Mouse (Mus musculus) spleen, adult 18-20 months (tissue): ENCODE data around the gene Gdnf.

ENCODE experiments used
- DNase-seq, 2 experiments: peaks; one replicate each; pipeline ENCODE4 v3.0.0; 2022; ENCODE audit warnings: mixed read lengths in 2 of 2

Gdnf gene

DNA sequence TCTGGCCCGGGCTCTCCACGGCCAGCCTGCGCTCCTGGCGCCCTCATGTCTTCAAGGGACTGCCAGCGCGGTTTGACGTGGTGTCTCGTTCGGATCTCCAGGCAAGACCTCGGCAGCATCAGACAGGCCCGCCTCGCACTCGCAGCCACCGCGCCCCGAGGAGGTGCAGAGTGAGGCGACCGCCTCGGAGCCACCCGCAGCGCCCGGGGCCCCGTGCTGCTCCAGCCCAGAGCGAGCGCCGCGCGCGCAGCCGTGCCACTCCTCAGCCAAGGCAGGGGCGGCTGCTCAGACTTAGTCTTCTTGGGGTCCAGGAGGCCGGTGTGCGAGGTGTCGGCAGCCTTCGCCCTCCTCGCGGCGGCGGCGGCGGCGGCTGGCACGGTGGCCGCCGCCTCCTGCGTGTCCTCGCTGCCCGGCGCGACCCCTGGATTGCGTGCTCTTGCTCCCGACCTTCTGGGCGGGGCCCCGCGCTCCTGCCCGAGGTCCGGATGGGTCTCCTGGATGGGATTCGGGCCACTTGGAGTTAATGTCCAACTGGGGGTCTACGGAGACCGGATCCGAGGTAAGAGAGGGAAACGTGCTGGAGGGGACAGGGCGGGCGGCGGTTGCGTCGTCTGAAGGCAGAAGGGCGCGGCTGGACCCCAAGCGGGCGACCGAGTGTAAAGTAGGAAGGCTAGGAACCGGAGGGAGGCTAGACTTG is at the start of gene Gdnf:
Gdnf (plus strand) TSS at position 291 of the 697 bp plus-strand sequence.
- no peak for DNase-seq

DNA sequence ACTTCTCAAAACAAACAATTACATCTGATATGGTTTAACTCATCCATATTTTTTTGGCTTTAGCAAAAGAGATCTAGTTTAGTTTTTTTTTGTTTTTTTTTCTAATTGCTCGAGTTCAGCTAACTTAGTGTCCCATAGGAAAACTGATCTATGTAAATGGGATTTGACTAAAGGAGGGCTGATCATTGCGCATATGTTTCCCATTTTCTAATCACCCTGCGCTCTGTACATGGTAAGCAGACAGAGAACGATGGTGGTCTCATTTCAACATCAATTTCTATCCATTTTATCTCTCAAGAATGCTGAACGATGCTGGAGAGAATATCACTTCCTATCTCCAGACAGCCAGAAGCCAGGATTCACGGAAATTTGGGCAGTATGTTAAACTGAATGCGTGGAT is 43.5 kb upstream of the Gdnf start:
- no peak for DNase-seq

DNA sequence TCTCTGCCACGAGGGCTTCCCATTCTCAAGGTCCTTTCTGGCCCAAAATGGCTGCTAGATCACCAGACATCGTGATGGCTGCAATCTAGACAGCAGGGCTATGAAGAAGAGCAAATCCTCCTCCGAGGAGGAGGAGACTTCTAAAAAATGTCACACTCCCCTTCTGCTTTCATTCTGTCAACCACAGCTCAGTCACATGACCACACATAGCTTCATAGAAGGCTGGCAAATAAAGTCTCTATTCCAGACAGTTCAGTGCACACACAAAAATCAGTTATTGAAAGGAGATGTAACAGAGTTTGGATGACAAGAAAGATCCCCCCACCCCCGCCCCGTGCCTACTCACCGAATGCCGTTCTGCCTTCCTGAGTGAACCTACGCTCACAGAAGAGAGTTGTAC is 37.7 kb upstream of the Gdnf start:
- DNase-seq, result no peak

DNA sequence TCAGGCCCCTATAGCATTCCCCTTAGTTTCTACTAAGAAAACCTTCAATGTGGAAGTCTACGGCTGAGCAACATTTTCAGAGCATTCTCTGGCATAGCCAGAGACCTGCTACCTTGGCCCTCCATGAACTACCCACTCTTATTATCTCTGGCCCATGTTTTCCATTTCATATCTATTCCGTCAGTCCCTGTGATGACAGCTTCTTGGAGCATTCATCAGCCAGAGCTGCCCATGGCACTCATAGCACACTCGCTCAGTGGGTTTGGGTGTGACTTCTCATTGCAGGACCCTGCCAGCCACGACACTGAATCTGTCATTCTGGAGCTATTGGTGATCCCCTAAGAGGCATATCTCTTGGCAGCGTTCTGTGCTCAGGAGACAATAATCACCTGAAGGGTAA is 29.1 kb upstream of the Gdnf start:
- DNase-seq, result no peak

DNA sequence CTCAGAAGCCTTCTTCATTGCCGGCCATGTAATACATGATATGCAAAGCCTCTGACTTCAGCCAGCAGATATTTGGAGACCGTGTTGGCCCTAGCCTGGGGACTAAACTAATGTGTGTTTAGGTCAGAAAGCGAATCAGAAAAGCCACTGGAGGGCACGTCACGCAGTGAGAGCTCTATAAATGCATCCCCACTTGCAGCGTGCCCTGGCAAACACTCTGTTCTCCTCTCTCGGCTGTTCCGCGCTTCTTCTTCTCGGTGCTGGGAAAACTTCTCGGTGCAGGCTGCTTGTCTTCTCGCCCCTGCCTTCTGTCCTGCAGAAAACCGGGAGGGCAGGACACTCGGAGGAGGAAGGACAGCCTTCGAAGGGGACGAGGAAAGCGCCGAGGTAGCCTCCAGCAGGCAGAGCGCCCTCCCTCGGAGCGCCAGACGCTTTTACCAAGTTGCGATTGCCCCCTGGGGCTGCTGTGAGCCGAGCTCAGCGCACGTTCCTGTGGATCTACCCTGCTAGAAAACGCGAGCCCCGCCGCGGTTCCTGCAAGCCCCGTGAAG is 730 bp upstream of the Gdnf start:
- DNase-seq, result no peak

DNA sequence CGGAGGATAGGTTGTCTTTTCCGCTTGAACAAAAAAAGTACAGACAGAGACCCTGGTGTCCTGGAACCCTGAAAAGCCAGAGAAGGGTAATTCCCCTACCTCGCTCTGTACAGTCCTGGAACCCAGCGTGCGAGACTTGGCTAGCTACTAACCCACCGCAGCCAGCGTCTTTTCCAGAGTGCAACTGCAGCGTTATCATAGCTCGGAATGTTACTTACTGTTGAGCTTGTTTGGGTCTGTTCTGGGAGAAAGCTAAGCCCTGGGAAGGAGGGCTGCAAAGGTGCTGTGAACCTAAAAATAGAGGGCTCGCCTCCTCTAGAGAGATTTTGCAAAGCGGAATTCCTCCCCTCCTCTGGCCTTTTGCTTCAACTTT is 593 bp downstream of the Gdnf start:
- no peak for DNase-seq

DNA sequence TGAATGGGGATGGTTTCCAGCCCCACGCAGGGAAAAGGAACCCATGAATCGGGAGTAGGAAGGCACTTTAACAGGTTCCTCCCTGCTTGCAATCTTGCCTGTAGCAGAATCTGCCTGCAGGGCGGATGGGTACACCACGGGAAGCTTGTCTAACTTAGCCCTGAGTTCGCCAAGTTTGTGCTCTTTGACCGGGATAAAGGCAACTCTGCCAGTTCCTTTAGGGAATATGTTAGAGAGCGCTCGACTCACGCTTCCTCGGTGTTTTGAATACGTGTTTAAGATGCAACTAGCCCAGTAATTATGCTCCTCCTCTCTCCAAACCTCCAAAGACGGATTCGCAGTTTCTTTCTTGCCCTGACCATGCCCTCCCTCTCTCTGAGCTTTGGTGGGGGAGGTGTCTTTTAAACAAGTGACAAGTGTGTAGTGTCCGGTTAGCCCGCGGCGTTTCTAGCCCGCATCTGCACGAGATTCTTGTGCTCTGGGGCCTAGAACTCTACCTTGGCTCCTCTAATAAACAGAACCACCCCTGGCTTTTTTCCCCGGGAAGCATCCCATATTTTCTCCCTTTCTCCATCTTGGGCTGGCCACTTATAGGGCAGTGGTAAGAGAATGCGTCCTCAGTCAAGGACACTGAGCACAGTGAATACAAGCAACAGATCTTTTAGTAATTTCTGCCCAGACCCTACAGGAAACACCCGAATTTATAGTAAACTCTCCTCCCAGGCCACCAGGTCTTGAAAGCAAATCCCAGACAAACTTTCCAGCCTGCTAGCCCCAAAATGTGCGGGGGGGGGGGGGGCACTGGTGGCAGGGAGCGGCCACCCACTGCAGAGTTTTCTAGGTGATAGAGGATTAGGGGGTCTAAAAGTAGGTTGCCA is 1.4 kb downstream of the Gdnf start:
- no peak for DNase-seq

DNA sequence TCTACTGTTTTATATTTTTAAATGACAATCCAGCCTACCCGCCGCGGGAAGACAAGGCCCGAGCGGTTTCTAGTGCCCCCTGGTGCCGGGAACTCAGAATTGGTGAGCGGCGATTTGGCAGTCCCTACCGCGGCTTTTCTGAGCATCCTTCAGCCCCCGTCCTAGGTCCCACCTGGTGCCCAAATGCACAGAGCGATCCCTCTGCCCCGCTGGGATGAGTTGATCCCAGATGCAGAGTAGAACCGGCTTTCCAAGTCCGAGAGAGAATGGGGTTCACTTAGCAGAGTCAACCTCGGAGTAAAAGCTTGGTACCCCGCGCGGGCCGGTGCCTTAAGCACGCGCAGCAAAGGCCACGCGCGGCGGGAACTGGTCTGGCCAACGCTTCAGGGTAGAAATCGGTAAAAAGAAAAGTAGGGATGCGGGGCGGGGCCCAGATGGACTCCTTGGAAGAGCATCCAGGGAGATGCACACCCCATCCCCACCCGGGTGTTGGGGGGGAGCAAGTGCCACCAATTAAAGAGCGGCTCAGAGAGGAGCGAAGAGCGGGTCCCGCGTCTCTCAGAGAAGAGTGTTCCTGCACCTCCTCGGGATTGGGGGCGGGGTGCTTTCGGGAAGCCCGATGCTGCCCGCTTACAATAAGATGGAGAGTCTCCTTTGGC is 2.4 kb downstream of the Gdnf start:
- peak in 1 of 2 experiments; percentile 31 for DNase-seq

DNA sequence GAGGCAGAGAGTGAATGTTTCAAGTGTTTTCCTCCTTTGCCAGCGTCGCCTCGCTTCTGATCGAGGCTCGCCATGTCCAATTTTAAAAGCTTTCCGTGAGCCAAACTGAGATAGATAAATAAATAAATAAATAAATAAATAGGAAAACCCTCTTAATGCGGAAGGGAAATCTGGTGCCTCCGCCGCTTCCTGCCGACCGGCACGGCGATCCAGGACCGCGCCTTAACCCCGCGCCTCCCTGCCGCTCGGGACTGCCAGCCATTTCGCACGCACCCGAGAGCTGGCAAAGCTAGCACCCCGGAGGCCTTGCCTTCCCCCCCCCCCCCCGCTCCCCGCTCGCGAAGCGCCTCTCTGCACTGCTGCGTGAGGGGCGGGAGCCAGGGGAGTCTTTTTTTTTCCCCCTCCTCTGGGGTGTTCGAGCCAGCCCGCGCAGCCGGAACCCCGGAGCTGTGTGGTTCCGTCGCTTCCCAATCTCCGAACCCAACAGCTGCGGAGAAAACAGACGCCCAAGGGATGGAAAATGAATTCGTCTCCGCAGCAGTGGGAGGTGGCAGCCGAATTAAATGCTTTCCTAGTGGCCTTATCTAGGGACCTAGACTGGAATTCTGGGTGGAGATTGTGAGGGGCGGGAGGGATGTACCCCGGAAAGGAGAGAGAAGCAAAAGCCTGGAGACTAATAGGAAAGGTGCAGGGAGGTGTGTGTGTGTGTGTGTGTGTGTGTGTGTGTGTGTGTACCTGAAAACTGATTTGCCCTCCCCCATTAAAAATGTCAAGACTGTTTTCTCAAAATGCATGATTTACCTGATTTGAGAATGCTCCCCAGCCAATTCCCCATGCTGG is 3.1 kb downstream of the Gdnf start:
- no peak for DNase-seq

DNA sequence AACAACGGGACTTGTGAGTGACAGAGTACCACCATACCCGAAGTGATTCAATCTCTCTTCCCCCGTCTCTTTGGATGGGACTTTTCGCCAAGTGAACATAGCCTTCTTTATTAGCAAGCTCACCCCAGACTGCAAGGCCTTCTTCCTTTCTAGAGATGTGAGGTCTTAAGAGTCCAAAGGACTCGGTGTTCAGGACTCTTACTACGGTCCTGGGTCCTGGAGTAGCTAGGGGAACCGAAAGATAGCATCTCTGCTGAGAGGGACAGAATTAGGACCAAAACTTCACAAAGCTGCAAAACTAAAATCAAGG is 3.7 kb downstream of the Gdnf start:
- DNase-seq, result no peak

DNA sequence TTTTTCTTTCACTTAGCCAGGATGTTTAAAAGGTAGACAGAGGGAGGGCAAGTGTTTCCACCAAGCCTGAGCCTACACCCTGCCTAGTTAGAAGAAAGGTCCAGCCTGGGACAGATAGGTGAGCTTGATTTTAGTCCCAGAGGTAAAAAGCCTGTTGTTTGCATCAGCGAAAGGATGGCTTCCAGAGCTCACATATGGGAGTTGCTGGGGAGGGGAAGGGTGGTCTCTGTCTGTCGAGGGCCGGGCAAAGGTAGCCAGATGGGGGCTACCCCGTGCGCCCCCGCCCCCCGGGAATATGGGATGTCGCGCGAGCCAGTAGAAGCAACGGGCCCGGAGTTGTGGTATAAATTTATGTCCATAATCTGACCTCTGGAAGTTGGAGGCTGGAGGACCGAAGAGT is 4.3 kb downstream of the Gdnf start:
- DNase-seq, result no peak

DNA sequence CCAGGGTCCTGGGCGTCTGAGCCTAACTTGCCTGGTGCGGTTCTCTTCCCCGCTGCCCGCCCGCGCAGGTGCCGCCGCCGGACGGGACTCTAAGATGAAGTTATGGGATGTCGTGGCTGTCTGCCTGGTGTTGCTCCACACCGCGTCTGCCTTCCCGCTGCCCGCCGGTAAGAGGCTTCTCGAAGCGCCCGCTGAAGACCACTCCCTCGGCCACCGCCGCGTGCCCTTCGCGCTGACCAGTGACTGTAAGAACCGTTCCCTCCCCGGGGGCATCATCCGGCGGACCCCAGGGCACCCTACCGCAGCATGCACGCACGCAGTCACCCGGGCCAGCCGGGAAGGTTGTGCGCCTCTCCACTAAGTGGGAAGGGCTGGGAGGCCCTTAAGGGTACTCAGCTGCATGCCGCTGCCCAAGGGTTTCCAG is 4.9 kb downstream of the Gdnf start:
- DNase-seq, result no peak

DNA sequence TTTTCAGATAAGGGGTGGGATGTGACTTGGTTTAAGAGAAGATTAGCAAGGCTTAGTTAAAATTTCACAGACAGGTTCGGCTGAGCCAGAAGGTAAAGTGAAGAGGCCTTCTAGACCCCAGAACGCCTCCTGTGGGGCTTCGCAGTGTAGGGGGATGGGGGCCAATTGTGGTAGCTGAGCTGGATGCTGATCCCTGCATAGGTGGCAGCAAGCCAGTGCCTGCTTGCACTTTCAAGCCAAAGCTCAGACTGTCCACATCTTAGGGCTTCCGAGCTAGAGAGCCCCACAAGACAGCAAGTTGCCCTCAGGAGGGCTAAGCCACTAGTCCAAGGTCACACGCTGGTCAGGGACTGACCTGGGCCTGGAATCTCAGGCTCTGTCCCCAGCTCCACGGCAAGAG is 13.2 kb downstream of the Gdnf start:
- DNase-seq, result no peak

DNA sequence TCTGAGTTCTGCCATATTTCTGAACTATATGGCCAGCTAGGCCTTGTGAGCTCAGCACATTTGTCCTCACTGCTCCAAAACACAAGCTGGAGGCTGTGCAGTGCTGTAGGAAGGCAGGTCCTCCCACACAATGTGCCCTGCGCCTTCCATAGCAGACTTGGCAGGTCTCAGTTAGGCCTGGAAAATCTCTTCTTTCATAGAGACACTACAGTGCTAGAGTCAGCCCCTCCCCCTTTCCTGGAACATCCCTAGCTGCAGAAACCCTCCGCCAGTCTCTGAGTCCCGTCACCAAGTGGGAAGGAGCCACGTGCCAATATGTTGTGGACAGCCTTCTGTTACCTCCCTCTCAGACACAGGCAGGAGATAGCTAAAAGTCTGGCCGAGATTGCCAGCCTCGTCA is 14.9 kb downstream of the Gdnf start:
- DNase-seq, result no peak

DNA sequence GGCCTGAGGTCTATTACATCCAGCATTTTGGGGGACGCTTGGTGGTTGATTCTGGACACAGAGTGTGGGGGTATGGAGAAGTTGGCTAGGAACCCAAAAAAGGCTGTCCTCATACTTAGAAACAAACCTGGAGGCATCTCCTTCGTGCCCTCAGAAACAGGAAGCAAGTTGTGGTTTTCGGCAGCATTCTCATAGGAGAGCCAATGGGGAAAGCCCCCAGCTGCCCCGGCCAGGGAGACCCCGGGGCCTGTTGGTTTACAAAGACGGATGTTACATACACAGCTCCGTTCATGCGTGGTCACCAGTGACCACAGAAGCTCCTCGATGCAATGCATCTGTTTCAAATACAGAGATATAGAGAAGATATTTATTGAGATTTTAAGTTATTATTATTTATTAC is 24.8 kb downstream of the Gdnf start:
- no peak for DNase-seq

DNA sequence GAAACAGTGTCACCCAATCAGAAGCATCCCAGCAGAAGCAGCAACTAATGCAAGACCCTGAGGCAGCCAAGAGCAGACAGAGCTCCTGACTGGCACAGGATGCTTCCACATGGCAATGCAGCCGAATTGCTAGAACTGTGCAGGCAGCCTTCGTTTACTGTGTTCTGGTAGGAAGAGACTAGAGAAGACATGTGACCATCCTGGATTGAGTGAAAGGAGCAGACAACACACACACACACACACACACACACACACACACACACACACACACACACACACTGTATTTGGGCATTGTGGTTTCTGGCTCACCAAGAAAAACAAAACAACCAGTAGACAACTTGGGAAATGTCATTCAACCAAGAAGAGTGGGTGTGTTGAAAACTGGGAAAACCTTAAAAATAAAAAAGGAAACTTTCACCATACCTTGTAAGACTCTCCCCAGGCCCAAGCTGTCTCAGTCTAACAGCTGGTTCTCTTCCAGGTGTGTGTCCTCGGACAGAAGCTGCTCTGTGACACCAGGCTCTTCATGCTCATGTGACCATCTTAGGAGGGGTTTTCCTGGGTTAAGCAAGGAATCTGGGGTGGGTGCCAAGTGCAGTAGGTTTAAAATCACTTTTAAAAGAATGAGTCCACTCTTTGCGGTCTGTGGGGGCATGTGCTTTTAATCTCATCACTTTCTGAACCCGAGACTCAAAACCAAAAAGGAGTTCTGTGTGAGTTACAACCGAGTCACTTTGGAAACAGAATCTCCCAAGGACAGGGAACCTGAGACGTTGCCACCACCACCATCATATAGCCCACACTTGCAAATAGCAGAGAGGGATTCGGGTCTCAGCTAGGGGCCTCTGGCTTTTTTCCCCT is 27.6 kb downstream of the Gdnf start:
- DNase-seq, result no peak

DNA sequence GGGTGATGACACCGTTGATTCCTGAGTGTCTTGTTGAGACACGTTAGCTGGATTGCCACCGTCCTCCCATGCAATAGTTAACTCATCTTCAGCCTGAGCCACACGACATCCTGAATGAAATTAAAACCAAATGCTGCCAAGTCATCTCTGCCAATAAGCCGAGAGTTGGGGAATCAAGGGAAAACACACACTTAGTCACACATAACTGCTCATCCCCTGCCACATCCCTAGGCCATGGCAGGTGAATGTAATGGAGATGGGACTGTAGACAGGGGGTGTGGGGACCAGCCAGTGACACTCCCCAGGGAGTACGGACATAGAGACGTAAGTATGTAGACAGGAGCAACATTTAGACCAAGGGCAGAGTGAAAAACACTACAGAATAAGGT is 28.3 kb downstream of the Gdnf start:
- no peak for DNase-seq

DNA sequence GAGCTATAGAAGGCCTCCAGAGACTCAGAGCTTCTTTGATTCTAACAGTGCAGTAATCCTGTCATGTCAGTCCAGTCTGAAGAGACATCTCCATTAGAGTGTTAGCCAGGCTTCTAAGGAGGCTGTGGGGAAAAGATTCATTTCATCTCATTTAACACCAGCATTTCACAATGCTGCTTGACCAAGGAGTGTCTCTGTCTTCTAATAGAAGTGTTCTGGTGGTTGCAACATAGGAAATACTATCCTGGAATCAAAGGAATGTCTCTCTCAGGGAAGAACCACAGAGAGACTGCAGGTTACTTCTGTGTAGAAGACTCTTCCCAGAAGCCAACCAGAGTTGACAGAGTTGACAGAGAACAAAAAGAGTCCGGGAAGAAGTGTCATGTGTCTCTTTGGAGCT is 31.0 kb downstream of the Gdnf start:
- no peak for DNase-seq

DNA sequence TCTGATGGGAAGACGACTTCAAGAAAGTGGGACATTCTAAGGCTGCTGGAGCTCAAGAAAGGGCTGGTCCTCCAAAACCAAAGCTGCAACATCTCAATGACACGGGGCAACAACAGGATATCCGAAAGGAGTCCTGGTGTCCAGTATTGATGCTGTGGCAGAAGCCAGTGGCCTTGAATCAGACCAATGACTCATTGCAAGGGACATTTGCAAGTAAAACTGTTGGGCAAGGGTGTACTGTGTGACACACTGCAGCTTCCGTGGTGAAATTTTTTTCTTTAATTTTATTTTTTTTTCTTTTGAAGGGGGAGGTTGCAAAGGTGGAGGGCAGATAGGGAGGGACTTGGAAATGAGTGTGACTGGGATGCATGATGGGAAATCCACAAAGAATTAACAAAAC is 31.8 kb downstream of the Gdnf start:
- DNase-seq, result no peak

DNA sequence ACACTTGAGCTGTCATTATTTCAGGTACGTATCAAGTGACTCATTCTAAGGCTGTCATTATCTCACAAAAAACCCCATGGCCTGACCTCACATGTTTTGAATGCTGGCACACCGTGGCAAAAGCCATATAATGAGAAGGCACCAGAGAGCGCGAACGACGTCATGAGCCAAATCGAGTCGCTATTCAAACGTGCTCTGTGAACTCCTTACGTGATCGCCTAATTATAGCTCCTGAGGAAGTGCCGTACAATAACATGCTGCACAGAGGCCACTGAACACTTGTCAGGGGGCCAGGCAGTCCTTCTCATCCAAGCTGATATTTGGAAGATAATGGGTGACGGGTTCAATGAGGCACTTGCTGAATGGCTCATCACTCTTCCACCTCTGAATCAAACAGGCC is 46.8 kb downstream of the Gdnf start:
- DNase-seq, result no peak

DNA sequence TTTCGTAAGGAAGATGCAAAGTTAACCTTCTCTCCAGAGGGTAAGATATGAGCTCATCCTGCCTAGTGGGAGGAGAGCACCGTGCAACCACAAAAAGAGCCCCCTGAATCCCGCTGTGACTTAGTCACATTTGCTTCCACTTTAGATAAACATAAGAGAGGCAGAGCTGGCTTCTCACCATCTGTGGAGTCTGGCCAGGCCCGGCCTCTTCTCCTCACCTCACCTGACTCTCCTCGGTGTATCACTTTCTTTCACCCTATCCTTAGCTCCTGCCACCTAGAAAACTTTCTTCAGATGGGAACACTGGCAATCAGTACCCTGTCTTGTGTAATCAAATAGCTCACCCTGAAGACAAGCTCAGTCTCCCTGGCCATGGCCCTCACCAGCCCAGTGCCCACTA is 48.2 kb downstream of the Gdnf start:
- DNase-seq, result no peak

DNA sequence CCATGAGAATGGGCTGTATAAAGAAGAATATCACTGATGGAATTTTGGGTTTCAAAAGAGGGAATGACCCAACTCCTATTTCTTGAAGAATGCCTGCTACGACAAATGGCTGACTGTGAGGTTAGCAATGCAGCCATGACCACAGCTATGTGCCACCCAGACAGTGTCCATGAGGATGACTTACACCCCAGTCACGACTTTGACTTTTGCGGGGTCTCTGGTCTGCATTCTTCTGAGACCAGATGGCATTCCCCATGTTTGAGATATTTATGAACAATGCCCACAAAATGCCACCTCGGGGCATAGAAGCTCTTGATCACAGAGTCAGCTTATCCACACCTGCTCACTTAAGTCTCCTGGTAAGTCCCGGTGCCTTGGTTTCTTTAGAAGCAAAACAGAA is 52.2 kb downstream of the Gdnf start:
- DNase-seq, result no peak
